16 mouse cellular contexts compared by ENCODE assay signal in the genomic region with DNA sequence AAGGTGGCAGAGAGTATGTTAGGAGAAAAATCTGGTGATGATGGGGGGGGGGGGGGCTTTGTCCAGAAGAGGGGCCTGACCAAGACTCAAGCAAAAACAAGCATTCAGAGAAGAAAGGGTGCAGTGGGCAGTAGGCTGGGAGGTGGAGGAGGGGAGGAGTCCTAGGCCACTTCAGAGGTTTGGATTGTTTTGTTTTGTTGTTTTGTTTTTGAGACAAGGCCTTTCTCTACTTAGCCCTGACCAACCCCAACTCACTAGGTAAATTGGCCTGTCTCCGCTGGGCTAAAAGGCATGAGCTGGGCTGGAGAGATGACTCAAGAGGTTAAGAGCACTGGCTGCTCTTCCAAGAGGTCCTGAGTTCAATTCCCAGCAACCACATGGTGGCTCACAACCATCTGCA. TPM values are rescaled to one million over a fixed set of nuclear protein-coding genes. Genes with fewer than 3 reads are reported as not detected.
DNase-seq lines count a peak whose midpoint lies in the region; ATAC-seq and TF ChIP-seq lines count a peak whose summit lies in the region.
"Had no signal": no experiment of that assay in that cellular context is flagged by ENCODE, and none has a peak within 500 bp of the region (broad histone marks: within the 10 kb centered on the region; RNA-seq: fewer than 3 reads in every experiment).

No protein-coding gene starts in this region.

- H3K36me3 ChIP-seq in heart, embryonic 11.5 days (ENCODE audit: control insufficient read depth, insufficient read depth, low read length) = peaks cover 4% of the 10 kb centered on the region; the same call in 1 of the 2 replicates
- H3K36me3 ChIP-seq in lung, embryonic 14.5 days (ENCODE audit: insufficient read depth) = 0 out of 2 replicates have a peak, but pooled peaks cover 5% of the 10 kb centered on the region
- H3K36me3 ChIP-seq in ES-Bruce4 (ENCODE audit: control insufficient read depth, insufficient read depth, low read length, poor library complexity, severe bottlenecking) = no peaks in the 10 kb centered on the region
- no peaks in the 10 kb centered on the region for H3K36me3 ChIP-seq in embryonic facial prominence, embryonic 11.5 days (replicated peaks; ENCODE audit: control insufficient read depth, insufficient read depth, low read depth, low read length)
- H3K36me3 ChIP-seq: heart, embryonic 15.5 days had no signal

- WGBS in heart, embryonic 11.5 days (ENCODE audit: insufficient replicate concordance) = 73% methylated on average over 1 of the region's 1 CpGs
- WGBS in lung, embryonic 14.5 days = 78% methylated on average over 1 of the region's 1 CpGs
- 55% methylated on average over 1 of the region's 1 CpGs for WGBS in embryonic facial prominence, embryonic 11.5 days

- H3K27me3 ChIP-seq in heart, embryonic 11.5 days (ENCODE audit: control insufficient read depth, insufficient read depth, low read length) = peaks cover 11% of the 10 kb centered on the region
- no peaks in the 10 kb centered on the region for H3K27me3 ChIP-seq in lung, embryonic 14.5 days (ENCODE audit: insufficient read depth, low read length)
- no peaks in the 10 kb centered on the region for H3K27me3 ChIP-seq in ES-Bruce4 (ENCODE audit: control insufficient read depth, insufficient read depth, low read length, poor library complexity, severe bottlenecking)
- H3K27me3 ChIP-seq in embryonic facial prominence, embryonic 11.5 days (ENCODE audit: control insufficient read depth, insufficient read depth, low read length) = no peaks in the 10 kb centered on the region; the same call in 1 of the 2 replicates
- H3K27me3 ChIP-seq: heart, embryonic 15.5 days had no signal

- no peaks in the 10 kb centered on the region for H3K9me3 ChIP-seq in heart, embryonic 11.5 days (replicated peaks; ENCODE audit: control insufficient read depth, low read length)
- H3K9me3 ChIP-seq in lung, embryonic 14.5 days (ENCODE audit: low read depth, low read length) = no peaks in the 10 kb centered on the region
- H3K9me3 ChIP-seq in ES-Bruce4 (replicated peaks; ENCODE audit: control insufficient read depth, insufficient read depth, low read length, poor library complexity, severe bottlenecking) = no peaks in the 10 kb centered on the region
- H3K9me3 ChIP-seq in embryonic facial prominence, embryonic 11.5 days (replicated peaks; ENCODE audit: control insufficient read depth, low read length) = no peaks in the 10 kb centered on the region
- H3K9me3 ChIP-seq: heart, embryonic 15.5 days had no signal

- H3K4me1 ChIP-seq in heart, embryonic 11.5 days (ENCODE audit: control insufficient read depth, insufficient read depth, low read length) = peaks cover 18% of the 10 kb centered on the region
- peaks cover 15% of the 10 kb centered on the region for H3K4me1 ChIP-seq in lung, embryonic 14.5 days (ENCODE audit: insufficient read depth)
- peaks cover 12% of the 10 kb centered on the region for H3K4me1 ChIP-seq in ES-Bruce4 (ENCODE audit: control insufficient read depth, insufficient read depth, low read length)
- H3K4me1 ChIP-seq in embryonic facial prominence, embryonic 11.5 days (ENCODE audit: control insufficient read depth, insufficient read depth, low read length) = peaks cover 8% of the 10 kb centered on the region

- no peak overlapping the region for H3K9ac ChIP-seq in heart, embryonic 11.5 days (ENCODE audit: low read depth, low read length)
- peak overlapping the region; percentile 34; the same call in 1 of the 2 replicates for H3K9ac ChIP-seq in lung, embryonic 14.5 days
- H3K9ac ChIP-seq in ES-Bruce4 (ENCODE audit: low read depth, poor library complexity, severe bottlenecking) = peak overlapping the region; percentile 75
- H3K9ac ChIP-seq in embryonic facial prominence, embryonic 11.5 days (replicated peaks; ENCODE audit: low read length) = no peak overlapping the region
- H3K9ac ChIP-seq: heart, embryonic 15.5 days had no signal

- H3K4me2 ChIP-seq in heart, embryonic 11.5 days = no peak overlapping the region
- H3K4me2 ChIP-seq in lung, embryonic 14.5 days = no peak overlapping the region
- no peak overlapping the region for H3K4me2 ChIP-seq in embryonic facial prominence, embryonic 11.5 days (ENCODE audit: low read depth, low read length)
- H3K4me2 ChIP-seq: heart, embryonic 15.5 days had no signal

- H3K4me3 ChIP-seq in heart, embryonic 11.5 days (ENCODE audit: low read depth, low read length) = no peak overlapping the region
- H3K4me3 ChIP-seq in lung, embryonic 14.5 days (ENCODE audit: low read depth, low read length) = no peak overlapping the region
- peak overlapping the region; percentile 66 for H3K4me3 ChIP-seq in ES-Bruce4 (ENCODE audit: low read depth, low read length)
- no peak overlapping the region for H3K4me3 ChIP-seq in embryonic facial prominence, embryonic 11.5 days (ENCODE audit: low read depth, low read length)
- H3K4me3 ChIP-seq: erythroblast, embryonic 14.5 days; heart, embryonic 15.5 days had no signal

- no peak for ATAC-seq in heart, embryonic 11.5 days (replicated peaks; ENCODE audit: insufficient number of reproducible peaks, low FRiP score, low TSS enrichment)
- ATAC-seq in lung, embryonic 14.5 days (ENCODE audit: insufficient read depth) = no peak
- ATAC-seq in embryonic facial prominence, embryonic 11.5 days (replicated peaks; ENCODE audit: insufficient number of reproducible peaks, low FRiP score, low TSS enrichment, low read depth) = no peak

- TF ChIP-seq EP300 in ES-Bruce4 (IDR thresholded peaks at IDR 0.05; ENCODE audit: insufficient read depth, low read depth, low read length) = no peak

- H3K27ac ChIP-seq in heart, embryonic 11.5 days (ENCODE audit: low read depth, low read length) = peak overlapping the region; percentile 41; the same call in 1 of the 2 replicates
- no peak overlapping the region for H3K27ac ChIP-seq in lung, embryonic 14.5 days (ENCODE audit: low read depth)
- H3K27ac ChIP-seq in ES-Bruce4 (ENCODE audit: insufficient read depth, low read length) = peak overlapping the region; percentile 97
- H3K27ac ChIP-seq in embryonic facial prominence, embryonic 11.5 days (replicated peaks; ENCODE audit: low read depth, low read length) = peak overlapping the region; percentile 52; the same call in 1 of the 2 replicates

- DNase-seq in heart, postnatal 4 days = no peak
- no peak for DNase-seq in lung, embryonic 14.5 days
- no peak for DNase-seq in lung, postnatal 4 days
- DNase-seq in embryonic facial prominence, embryonic 11.5 days (ENCODE audit: low spot score) = no peak
- DNase-seq in frontal cortex, postnatal 25 days (ENCODE audit: low spot score in 2 of 2) = no peak
- DNase-seq in adrenal gland, adult (ENCODE audit: inconsistent age in 2 of 2, low spot score in 1 of 2) = no peak
- DNase-seq: adrenal gland, postnatal 25 days; cerebellum, adult 9-10 months; gastrocnemius, postnatal 36 days; layer of hippocampus, adult 9-11 months; lung, postnatal 14 days had no signal

- TF ChIP-seq CTCF in lung, embryonic 14.5 days (IDR thresholded peaks at IDR 0.05; ENCODE audit: low read depth) = no peak
- TF ChIP-seq CTCF in ES-Bruce4 (IDR thresholded peaks at IDR 0.05; ENCODE audit: low read depth, low read length) = no peak

- TF ChIP-seq POLR2A in ES-Bruce4 (IDR thresholded peaks at IDR 0.05; ENCODE audit: insufficient read depth, low read length) = no peak

RNA-seq across cellular contexts. Expression of a gene that starts 1.2 kb away (rescaled TPM):
- polyA plus RNA-seq in heart, embryonic 11.5 days (2014; fragmentation: Nextera tagmentation; extraction: Ambion mirVana) = 0.23 and 0.30 TPM in 2 replicates
- not detected for total RNA-seq in heart, postnatal 4 days (2021)
- 0.35 and 0.59 TPM in 2 replicates for polyA plus RNA-seq in lung, embryonic 14.5 days (2014; fragmentation: Nextera tagmentation; extraction: Ambion mirVana)
- 18.0 and 18.1 TPM in 2 replicates for polyA plus RNA-seq in ES-Bruce4 (2011; ENCODE audit: insufficient read depth, insufficient read length, low read depth, missing spikeins)
- polyA plus RNA-seq in embryonic facial prominence, embryonic 11.5 days (2014; fragmentation: Nextera tagmentation; extraction: Ambion mirVana) = 0.31 TPM in 1 of 2 replicates, not detected in the other
- total RNA-seq: gastrocnemius, postnatal 36 days; MEL had no signal
- polyA plus RNA-seq: erythroblast, embryonic 14.5 days had no signal

RNA-seq across cellular contexts. Expression of a gene that starts 26.8 kb away (rescaled TPM):
- 18.1 and 18.7 TPM in 2 replicates for polyA plus RNA-seq in heart, embryonic 11.5 days (2014; fragmentation: Nextera tagmentation; extraction: Ambion mirVana)
- total RNA-seq in heart, postnatal 4 days (2021) = 1 to 10 TPM; 9.1 to 9.9 TPM
- polyA plus RNA-seq in lung, embryonic 14.5 days (2014; fragmentation: Nextera tagmentation; extraction: Ambion mirVana) = 20.9 and 22.9 TPM in 2 replicates
- polyA plus RNA-seq in ES-Bruce4 (2011; ENCODE audit: insufficient read depth, insufficient read length, low read depth, missing spikeins) = 24.3 and 29.0 TPM in 2 replicates
- 24.8 and 26.5 TPM in 2 replicates for polyA plus RNA-seq in embryonic facial prominence, embryonic 11.5 days (2014; fragmentation: Nextera tagmentation; extraction: Ambion mirVana)

RNA-seq across cellular contexts. Expression of a gene that starts 27.1 kb away (rescaled TPM):
- 53.1 and 54.7 TPM in 2 replicates for polyA plus RNA-seq in heart, embryonic 11.5 days (2014; fragmentation: Nextera tagmentation; extraction: Ambion mirVana)
- 10 to 100 TPM; 25.2 to 27.3 TPM for total RNA-seq in heart, postnatal 4 days (2021)
- polyA plus RNA-seq in lung, embryonic 14.5 days (2014; fragmentation: Nextera tagmentation; extraction: Ambion mirVana) = 46.6 and 52.0 TPM in 2 replicates
- 22.8 and 23.4 TPM in 2 replicates for polyA plus RNA-seq in ES-Bruce4 (2011; ENCODE audit: insufficient read depth, insufficient read length, low read depth, missing spikeins)
- 51.2 and 52.0 TPM in 2 replicates for polyA plus RNA-seq in embryonic facial prominence, embryonic 11.5 days (2014; fragmentation: Nextera tagmentation; extraction: Ambion mirVana)

RNA-seq across cellular contexts. Expression of a gene that starts 40.6 kb away (rescaled TPM):
- 18.4 and 19.3 TPM in 2 replicates for polyA plus RNA-seq in heart, embryonic 11.5 days (2014; fragmentation: Nextera tagmentation; extraction: Ambion mirVana)
- total RNA-seq in heart, postnatal 4 days (2021) = 10 to 100 TPM; 18.7 to 20.7 TPM
- polyA plus RNA-seq in lung, embryonic 14.5 days (2014; fragmentation: Nextera tagmentation; extraction: Ambion mirVana) = 86.6 and 86.9 TPM in 2 replicates
- 29.4 and 32.4 TPM in 2 replicates for polyA plus RNA-seq in ES-Bruce4 (2011; ENCODE audit: insufficient read depth, insufficient read length, low read depth, missing spikeins)
- polyA plus RNA-seq in embryonic facial prominence, embryonic 11.5 days (2014; fragmentation: Nextera tagmentation; extraction: Ambion mirVana) = 59.1 and 63.7 TPM in 2 replicates

Comparison
In these comparisons a context has a peak if more than half of its experiments do, and no peak if none do; other contexts are left out.
1. H3K9ac ChIP-seq: peak in lung, embryonic 14.5 days (single experiment) and ES-Bruce4 (single experiment); none in heart, embryonic 11.5 days (single experiment) and embryonic facial prominence, embryonic 11.5 days (single experiment).
2. RNA of a gene that starts 1.2 kb away (polyA plus RNA-seq): 18.0 to 18.1 TPM in ES-Bruce4; 0.35 to 0.59 TPM in lung, embryonic 14.5 days, 0.31 TPM in embryonic facial prominence, embryonic 11.5 days and 0.23 to 0.30 TPM in heart, embryonic 11.5 days; every median in the first group is over 10 times any median in the second.